Mouse (Mus musculus) lung, embryonic 16.5 days (tissue): ENCODE data around the gene Arhgap6. TPM values are rescaled to one million over a fixed set of nuclear protein-coding genes. Genes with fewer than 3 reads are reported as not detected.

Experiments used
- ATAC-seq: fragments of 200-750 bp; cut with Nextera tagmentation; 2 replicates; pipeline ENCODE4 v1.8.0; 2017; ENCODE audit warnings: low read depth, mild to moderate bottlenecking, moderate library complexity
- H3K27ac ChIP-seq: fragments of 300-500 bp; sonication (generic); 2 replicates; pipeline ENCODE4 v1.5.1; 2014; ENCODE audit warnings: mild to moderate bottlenecking, control low read depth, low read length
- H3K27me3 ChIP-seq: fragments of 300-500 bp; sonication (generic); 2 replicates; pipeline ENCODE4 v1.6.1; 2014; ENCODE audit warnings: low read depth, low read length, mixed read lengths; ENCODE audit not compliant: control insufficient read depth, insufficient read depth
- H3K36me3 ChIP-seq: fragments of 300-500 bp; sonication (generic); 2 replicates; pipeline ENCODE4 v1.6.1; 2014; ENCODE audit warnings: low read length; ENCODE audit not compliant: control insufficient read depth, insufficient read depth
- H3K4me1 ChIP-seq: fragments of 300-500 bp; sonication (generic); replicated peaks from 2 replicates; pipeline ENCODE4 v1.6.1; 2014; ENCODE audit warnings: low read length, mixed read lengths; ENCODE audit not compliant: control insufficient read depth, insufficient read depth
- H3K4me2 ChIP-seq: fragments of 300-500 bp; sonication (generic); 2 replicates; pipeline ENCODE4 v1.6.1; 2014; ENCODE audit warnings: low read depth, low read length, control low read depth
- H3K4me3 ChIP-seq: fragments of 300-500 bp; sonication (generic); 2 replicates; pipeline ENCODE4 v1.5.1; 2014; ENCODE audit warnings: mild to moderate bottlenecking, low read length, control low read depth
- H3K9ac ChIP-seq: fragments of 300-500 bp; sonication (generic); 2 replicates; pipeline ENCODE4 v1.6.1; 2014; ENCODE audit warnings: low read length, control low read depth
- H3K9me3 ChIP-seq: fragments of 300-500 bp; sonication (generic); 2 replicates; pipeline ENCODE4 v1.6.1; 2016; ENCODE audit warnings: low read length; ENCODE audit not compliant: control insufficient read depth
- WGBS: fragments of 180-500 bp; shearing (Covaris S2); extraction: QIAGEN DNeasy Blood & Tissue Kit; methylation state at CpG from one replicate; pipeline ENCODE4 v1.1.7; 2014; 5-methylcytosine and 5-hydroxymethylcytosine counted together
- polyA plus RNA-seq: library from polyadenylated mRNA; unstranded; fragments of >200 nt; fragmentation: Nextera tagmentation; extraction: Ambion mirVana; gene quantifications from 2 replicates; pipeline ENCODE4 v1.2.1, GENCODE M21; 2015

Gene Arhgap6
- polyA plus RNA-seq, 1 experiment from 2014 or later = 13.7 TPM

DNA sequence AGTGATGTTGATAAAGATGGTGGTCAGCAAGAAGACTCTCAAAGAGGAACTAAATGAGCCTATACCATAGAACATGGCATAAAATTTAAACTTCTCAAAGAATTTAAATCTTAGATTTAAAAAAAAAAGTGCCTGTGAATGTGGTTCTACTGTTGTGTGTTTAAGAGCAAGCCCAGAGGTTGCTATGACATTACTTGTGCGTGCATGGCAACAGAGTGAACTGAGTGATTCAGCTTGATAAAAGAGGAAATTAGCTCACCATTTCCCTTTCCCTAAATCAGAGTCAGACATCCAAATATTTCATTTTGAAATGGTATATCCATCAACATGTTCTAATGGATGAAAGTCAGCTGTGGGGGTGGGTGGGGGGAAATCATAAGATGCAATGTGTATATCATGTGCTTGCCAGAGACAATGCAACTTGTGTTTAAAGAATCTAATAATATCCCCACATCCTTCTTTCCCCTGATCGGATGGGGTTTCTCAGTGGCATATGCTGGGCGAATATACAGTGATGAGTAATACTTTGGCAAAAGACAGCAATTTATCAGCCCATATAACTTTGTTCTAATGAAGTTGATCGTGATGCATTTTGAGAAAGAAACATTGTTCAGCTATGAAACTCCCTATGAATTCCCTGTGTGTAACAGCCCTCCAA is 328.3 kb downstream of the Arhgap6 start:
- peak; percentile 77 for ATAC-seq
- H3K9me3 ChIP-seq = no peaks in the 10 kb centered on the region
- 51% methylated on average over 4 of the region's 4 CpGs for WGBS
- H3K4me2 ChIP-seq = no peak overlapping the region
- H3K4me3 ChIP-seq = no peak overlapping the region
- H3K9ac ChIP-seq = no peak overlapping the region
- no peak overlapping the region for H3K27ac ChIP-seq
- H3K36me3 ChIP-seq = no peaks in the 10 kb centered on the region
- no peaks in the 10 kb centered on the region for H3K27me3 ChIP-seq
- no peaks in the 10 kb centered on the region for H3K4me1 ChIP-seq

DNA sequence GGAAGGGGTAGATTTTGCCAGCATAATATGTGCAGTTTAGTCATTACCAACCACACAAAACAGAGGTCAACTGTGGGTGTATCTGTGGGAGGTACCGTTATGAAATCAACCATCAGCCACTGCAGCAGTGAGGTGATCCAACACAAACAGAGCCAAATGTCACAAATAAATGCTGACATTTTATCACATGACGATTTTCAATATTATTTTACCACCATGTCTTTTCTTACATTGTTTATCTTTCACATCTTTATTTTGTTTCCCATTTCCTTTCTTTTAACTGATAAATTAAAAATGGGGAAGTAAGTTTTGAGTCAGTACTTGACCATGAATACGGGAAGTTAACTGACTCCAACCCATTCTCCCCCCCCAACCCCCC is 328.9 kb downstream of the Arhgap6 start:
- Histone ChIP-seq H3K4me2 (no peak overlapping the region), H3K36me3 (no peaks in the 10 kb centered on the region), H3K4me1 (no peaks in the 10 kb centered on the region), H3K27ac (no peak overlapping the region), H3K27me3 (no peaks in the 10 kb centered on the region), H3K9me3 (no peaks in the 10 kb centered on the region), H3K4me3 (no peak overlapping the region), H3K9ac (no peak overlapping the region)
- ATAC-seq = peak; percentile 51
- WGBS = 54% methylated on average over 3 of the region's 3 CpGs

DNA sequence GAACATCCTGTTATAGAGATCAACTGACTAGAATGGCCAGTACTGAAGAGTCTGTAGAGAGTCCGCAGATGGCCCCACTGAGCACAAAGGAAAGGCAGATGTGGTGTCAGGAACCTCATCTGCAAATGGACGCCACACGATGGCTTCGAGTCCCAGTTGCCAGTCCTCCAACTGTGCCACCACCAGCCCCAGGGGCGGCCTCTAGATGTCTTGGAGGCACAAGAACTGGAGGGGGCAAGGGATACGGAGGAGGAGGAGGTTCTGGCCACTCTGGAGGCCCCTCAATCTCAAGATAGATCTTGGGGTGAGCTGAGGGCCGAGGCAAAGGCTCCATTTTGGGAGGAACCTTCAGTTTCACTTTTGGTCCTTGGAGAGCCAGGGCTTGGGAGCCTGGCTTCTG is 344.9 kb downstream of the Arhgap6 start:
- H3K4me2 ChIP-seq = no peak overlapping the region
- WGBS = 87% methylated on average over 7 of the region's 7 CpGs

DNA sequence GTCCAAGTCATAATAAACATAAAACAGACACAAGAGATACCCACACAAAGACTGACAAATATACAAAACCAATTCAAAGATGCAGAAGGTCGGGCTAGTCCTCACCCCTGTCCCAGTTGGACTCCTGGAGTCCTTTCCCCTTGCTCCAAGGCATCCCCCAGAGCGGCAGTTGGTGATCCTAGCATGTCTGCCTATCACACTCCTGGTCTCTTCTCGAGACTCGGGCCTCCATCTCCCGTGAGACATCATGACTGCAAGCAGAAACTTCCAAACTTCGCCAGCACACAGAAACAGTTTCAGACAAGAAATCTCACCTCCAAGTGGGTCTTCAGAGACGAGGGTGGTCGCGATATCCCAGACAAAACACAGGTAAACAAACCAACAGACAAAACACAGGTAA is 345.6 kb downstream of the Arhgap6 start:
- Histone ChIP-seq H3K4me1 (no peaks in the 10 kb centered on the region), H3K27me3 (no peaks in the 10 kb centered on the region), H3K9me3 (no peaks in the 10 kb centered on the region), H3K9ac (no peak overlapping the region), H3K36me3 (no peaks in the 10 kb centered on the region), H3K4me2 (no peak overlapping the region), H3K27ac (no peak overlapping the region), H3K4me3 (no peak overlapping the region)
- WGBS = 85% methylated on average over 9 of the region's 9 CpGs
- no peak for ATAC-seq

More for the DNA sequence above, 344.9 kb downstream of the Arhgap6 start:
- Histone ChIP-seq H3K9me3 (no peaks in the 10 kb centered on the region), H3K4me1 (no peaks in the 10 kb centered on the region), H3K4me3 (no peak overlapping the region), H3K36me3 (no peaks in the 10 kb centered on the region), H3K27me3 (no peaks in the 10 kb centered on the region), H3K27ac (no peak overlapping the region), H3K9ac (no peak overlapping the region)
- no peak for ATAC-seq

DNA sequence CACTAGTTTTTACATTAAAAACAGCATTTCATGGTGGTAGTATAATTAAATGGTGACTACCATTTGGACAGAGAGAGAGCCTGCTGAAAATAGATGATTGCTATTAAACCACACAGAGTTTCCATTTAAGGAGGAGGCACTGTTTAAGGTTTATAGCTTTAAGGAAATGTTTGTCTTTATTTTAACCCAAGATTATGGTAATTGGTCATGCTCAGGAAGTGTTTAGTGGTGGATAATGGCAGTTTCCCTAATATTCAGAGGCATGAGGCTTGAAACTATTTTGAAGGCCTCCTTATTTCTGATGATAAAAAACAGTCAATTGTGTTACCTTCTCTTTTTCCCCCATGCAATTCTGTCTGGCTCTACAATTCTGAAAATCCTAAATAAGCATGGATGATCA is 358.9 kb downstream of the Arhgap6 start:
- H3K9me3 ChIP-seq = no peaks in the 10 kb centered on the region
- H3K36me3 ChIP-seq = no peaks in the 10 kb centered on the region
- no peak overlapping the region for H3K27ac ChIP-seq
- H3K4me3 ChIP-seq = no peak overlapping the region
- H3K9ac ChIP-seq = no peak overlapping the region
- no peaks in the 10 kb centered on the region for H3K27me3 ChIP-seq
- no peaks in the 10 kb centered on the region for H3K4me1 ChIP-seq
- no peak for ATAC-seq
- no peak overlapping the region for H3K4me2 ChIP-seq

DNA sequence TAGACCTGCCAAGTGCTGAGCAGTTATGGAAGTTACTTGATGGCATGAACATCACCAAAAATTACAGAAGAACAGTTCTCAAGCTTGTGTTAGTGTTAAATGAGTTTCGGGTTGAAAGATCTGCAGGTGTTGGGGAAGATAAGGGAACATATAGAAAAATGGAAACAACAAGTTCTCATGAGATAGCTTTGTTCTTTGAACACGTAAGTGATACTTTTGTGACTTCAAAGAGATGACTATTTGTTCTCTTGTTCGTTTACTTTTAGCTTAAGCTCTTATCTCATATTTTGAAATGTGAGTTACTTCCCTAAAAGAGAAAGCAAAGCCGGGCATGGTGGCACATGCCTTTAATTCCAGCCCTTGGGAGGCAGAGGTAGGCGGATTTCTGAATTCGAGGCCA is 363.5 kb downstream of the Arhgap6 start:
- no peak overlapping the region for H3K9ac ChIP-seq
- H3K27ac ChIP-seq = no peak overlapping the region
- H3K9me3 ChIP-seq = no peaks in the 10 kb centered on the region
- H3K4me3 ChIP-seq = no peak overlapping the region
- WGBS = 59% methylated on average over 6 of the region's 6 CpGs
- H3K4me1 ChIP-seq = no peaks in the 10 kb centered on the region
- H3K27me3 ChIP-seq = no peaks in the 10 kb centered on the region
- ATAC-seq = no peak
- H3K4me2 ChIP-seq = no peak overlapping the region
- no peaks in the 10 kb centered on the region for H3K36me3 ChIP-seq

DNA sequence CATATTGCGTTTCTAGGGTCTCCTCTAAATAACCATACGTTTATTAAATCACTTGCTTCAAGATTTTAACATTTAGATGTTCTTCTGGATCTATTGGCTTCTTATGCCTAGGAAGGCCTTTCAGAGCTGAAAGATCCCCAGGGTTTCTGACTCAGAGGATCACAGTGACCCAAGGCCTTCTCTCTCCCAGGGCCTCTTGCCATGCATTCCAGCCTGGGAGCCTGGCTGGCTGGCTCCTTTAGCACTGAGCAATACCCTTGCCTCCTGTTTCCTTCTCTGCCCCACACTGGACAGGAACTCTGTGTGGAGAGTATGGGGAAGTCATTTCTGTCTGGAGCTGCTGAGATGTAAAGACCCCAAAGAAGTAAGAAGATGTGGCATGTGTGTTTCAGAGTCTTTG is 376.1 kb downstream of the Arhgap6 start:
- no peak for ATAC-seq
- Histone ChIP-seq H3K9ac (no peak overlapping the region), H3K4me2 (no peak overlapping the region), H3K27me3 (no peaks in the 10 kb centered on the region), H3K9me3 (no peaks in the 10 kb centered on the region), H3K4me3 (no peak overlapping the region), H3K4me1 (no peaks in the 10 kb centered on the region), H3K36me3 (no peaks in the 10 kb centered on the region), H3K27ac (no peak overlapping the region)
- whole genome bisulfite sequencing = 72% methylated on average over 2 of the region's 2 CpGs

DNA sequence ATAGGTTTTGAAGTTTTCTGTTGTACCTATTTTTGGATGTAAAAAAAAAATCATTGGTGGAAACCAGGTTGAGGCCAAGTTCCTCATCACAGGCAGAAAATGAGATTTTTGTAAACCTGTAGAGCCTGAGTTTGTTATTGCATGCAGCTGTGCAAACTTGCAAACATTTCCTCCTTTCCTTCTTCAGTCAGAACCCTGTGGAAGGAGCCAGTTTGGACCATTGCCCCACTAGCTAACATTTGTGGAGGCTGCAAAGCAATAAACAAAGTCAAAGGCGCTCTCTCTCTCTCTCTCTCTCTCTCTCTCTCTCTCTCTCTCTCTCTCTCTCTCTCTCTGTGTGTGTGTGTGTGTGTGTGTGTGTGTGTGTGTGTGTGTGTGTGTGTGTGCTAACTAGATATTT is 378.9 kb downstream of the Arhgap6 start:
- 55% methylated on average over 1 of the region's 1 CpGs for WGBS

DNA sequence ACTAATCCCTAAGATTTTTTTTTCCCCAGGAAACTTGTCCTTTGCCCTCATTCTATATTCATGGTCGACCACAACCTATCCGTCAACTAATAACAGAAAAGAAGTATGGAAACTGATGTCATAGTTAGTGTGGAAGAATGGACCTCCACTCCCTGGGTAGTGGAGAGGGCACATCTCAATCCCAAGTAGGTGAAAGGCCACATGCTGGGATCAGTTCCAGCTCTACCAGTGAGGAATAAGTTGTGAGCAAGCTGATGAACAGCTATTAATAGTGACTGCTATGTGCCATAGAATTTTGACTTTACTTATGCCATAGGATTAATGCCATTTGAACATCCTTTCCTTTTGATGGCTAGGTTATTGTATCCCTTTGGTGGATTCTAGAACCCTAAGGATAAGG is 383.7 kb downstream of the Arhgap6 start:
- no peaks in the 10 kb centered on the region; the same call in 1 of the 2 replicates for H3K27me3 ChIP-seq
- H3K9me3 ChIP-seq = no peaks in the 10 kb centered on the region
- H3K4me3 ChIP-seq = no peak overlapping the region
- H3K4me2 ChIP-seq = no peak overlapping the region
- H3K36me3 ChIP-seq = no peaks in the 10 kb centered on the region
- no peaks in the 10 kb centered on the region for H3K4me1 ChIP-seq
- WGBS = 63% methylated on average over 2 of the region's 2 CpGs
- H3K27ac ChIP-seq = no peak overlapping the region
- H3K9ac ChIP-seq = no peak overlapping the region
- no peak for ATAC-seq

More for the DNA sequence above, 378.9 kb downstream of the Arhgap6 start:
- Histone ChIP-seq H3K27ac (no peak overlapping the region), H3K4me3 (no peak overlapping the region), H3K36me3 (no peaks in the 10 kb centered on the region), H3K9ac (no peak overlapping the region), H3K27me3 (no peaks in the 10 kb centered on the region), H3K9me3 (no peaks in the 10 kb centered on the region), H3K4me1 (no peaks in the 10 kb centered on the region), H3K4me2 (no peak overlapping the region)
- no peak for ATAC-seq

DNA sequence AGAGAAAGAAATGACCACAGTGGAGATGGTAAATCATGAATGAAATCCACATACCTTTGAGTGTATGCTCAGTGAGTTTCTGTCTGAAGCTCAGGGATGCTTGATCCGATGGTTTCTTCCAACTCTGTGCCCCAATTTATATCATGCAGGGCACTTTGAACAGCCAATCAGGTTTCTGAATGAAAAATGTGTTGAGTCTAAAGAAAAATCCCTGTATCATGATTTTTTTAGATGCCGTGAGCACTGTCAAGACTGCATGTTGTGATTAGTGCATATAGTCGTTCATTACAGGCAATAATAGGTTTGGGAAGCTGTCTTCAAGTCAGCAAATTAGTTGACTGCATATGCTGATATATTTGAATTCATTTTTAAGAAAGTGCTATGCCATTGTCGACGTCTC is 392.2 kb downstream of the Arhgap6 start, which contains the start of gene Amelx:
Amelx (minus strand) TSS at position 101 of the 400 bp plus-strand sequence.
- Histone ChIP-seq H3K27me3 (no peaks in the 10 kb centered on the region), H3K9ac (no peak within 1 kb of the TSS), H3K4me2 (no peak within 1 kb of the TSS), H3K4me1 (no peaks in the 10 kb centered on the region), H3K27ac (no peak within 1 kb of the TSS), H3K9me3 (no peaks in the 10 kb centered on the region), H3K36me3 (no peaks in the 10 kb centered on the region), H3K4me3 (no peak within 1 kb of the TSS)
- WGBS = 78% methylated on average over 5 of the region's 5 CpGs
- ATAC-seq = no peak
